Mouse (Mus musculus) mouse trophoblast stem cell (cell line): Measurements from ENCODE around the gene Oat.

Experiments used
- in situ Hi-C, 2 experiments: fragments of 300-500 bp; cut with MseI, MboI; formaldehyde crosslinking; loops; 2 replicates in 1 of 2; 3 replicates in 1 of 2; pipeline ENCODE4 v1.15.1; 2025

The Oat gene

GRCm38 (mm10) chr7:132593762-132594161, 17.6 kb upstream of the Oat start:
- in situ Hi-C loops: no loop called here

GRCm38 (mm10) chr7:132589610-132590009, 13.4 kb upstream of the Oat start:
- in situ Hi-C loops: no loop called here

GRCm38 (mm10) chr7:132587167-132587566, 11.0 kb upstream of the Oat start:
- in situ Hi-C loops: no loop called here

GRCm38 (mm10) chr7:132585695-132586491, 9.7 kb upstream of the Oat start:
- in situ Hi-C loops: no loop called here

GRCm38 (mm10) chr7:132581441-132581840, 5.2 kb upstream of the Oat start:
- in situ Hi-C loops: no loop called here

GRCm38 (mm10) chr7:132580511-132580910, 4.3 kb upstream of the Oat start:
- in situ Hi-C loops: no loop called here

- in situ Hi-C loops: no loop called here
These were observed 693 bp upstream of the Oat start for GRCm38 (mm10) chr7:132576891-132577290.

GRCm38 (mm10) chr7:132575623-132576022, 575 bp downstream of the Oat start:
- in situ Hi-C loops: no loop called here

- in situ Hi-C loops: no loop called here
These were observed 1.6 kb downstream of the Oat start for GRCm38 (mm10) chr7:132574646-132575045.

GRCm38 (mm10) chr7:132573205-132573604, 3.0 kb downstream of the Oat start:
- in situ Hi-C loops: no loop called here

- in situ Hi-C loops: no loop called here
These were observed 3.5 kb downstream of the Oat start for GRCm38 (mm10) chr7:132572738-132573137.

- in situ Hi-C loops: no loop called here
These were observed 4.7 kb downstream of the Oat start for GRCm38 (mm10) chr7:132571481-132571880.

GRCm38 (mm10) chr7:132570071-132570470, 6.1 kb downstream of the Oat start:
- in situ Hi-C loops: no loop called here

GRCm38 (mm10) chr7:132568817-132569216, 7.4 kb downstream of the Oat start:
- in situ Hi-C loops: no loop called here

- in situ Hi-C loops: no loop called here
These were observed 10.4 kb downstream of the Oat start for GRCm38 (mm10) chr7:132565831-132566230.

- in situ Hi-C loops: no loop called here
These were observed 16.9 kb downstream of the Oat start for GRCm38 (mm10) chr7:132559138-132559766.

- in situ Hi-C loops: no loop called here
These were observed 18.0 kb downstream of the Oat start for GRCm38 (mm10) chr7:132558141-132558736.

GRCm38 (mm10) chr7:132556575-132556974, 19.6 kb downstream of the Oat start:
- in situ Hi-C loops: no loop called here

- in situ Hi-C loops: no loop called here
These were observed 20.3 kb downstream of the Oat start for GRCm38 (mm10) chr7:132555911-132556310.

GRCm38 (mm10) chr7:132554091-132554490, 22.1 kb downstream of the Oat start:
- in situ Hi-C loops: loop anchor here (5.0 kb wide), 1 partner anchor 327 kb away; no protein-coding TSS in a partner anchor

- in situ Hi-C loops: loop anchor here (5.0 kb wide), 1 partner anchor 324 kb away; no protein-coding TSS in a partner anchor
These were observed 24.7 kb downstream of the Oat start for GRCm38 (mm10) chr7:132551351-132552126.

- in situ Hi-C loops: no loop called here
These were observed 29.1 kb downstream of the Oat start for GRCm38 (mm10) chr7:132547126-132547525.
